Mouse (Mus musculus) megakaryocyte-erythroid progenitor cell, adult 5-6 weeks (primary cell): Measurements from ENCODE around the gene Ccdc182. TPM values are rescaled to one million over a fixed set of nuclear protein-coding genes. Genes with fewer than 3 reads are reported as not detected.
A peak's percentile ranks its signal among the peaks of the same experiment; 100 is the strongest.

ENCODE experiments used
- ATAC-seq: replicated peaks from 2 replicates; pipeline ENCODE4 v1.8.0; 2016; ENCODE audit warnings: mild to moderate bottlenecking, inconsistent platforms; ENCODE audit not compliant: severe bottlenecking, poor library complexity, low FRiP score, low TSS enrichment
- total RNA-seq, 2 experiments: library from RNA; stranded (forward) in 1 of 2; stranded (reverse) in 1 of 2; fragments of 200-1000, 215-1000 nt in 1 of 2; fragments of >200 nt in 1 of 2; fragmentation: Nextera tagmentation in 1 of 2; gene quantifications; 2 replicates each; pipeline ENCODE4 v1.2.3; 2014 to 2017

Ccdc182 gene
- not detected in 2 replicates for total RNA-seq (2014; fragmentation: Nextera tagmentation)
- total RNA-seq (2017), result not detected in 2 replicates

DNA sequence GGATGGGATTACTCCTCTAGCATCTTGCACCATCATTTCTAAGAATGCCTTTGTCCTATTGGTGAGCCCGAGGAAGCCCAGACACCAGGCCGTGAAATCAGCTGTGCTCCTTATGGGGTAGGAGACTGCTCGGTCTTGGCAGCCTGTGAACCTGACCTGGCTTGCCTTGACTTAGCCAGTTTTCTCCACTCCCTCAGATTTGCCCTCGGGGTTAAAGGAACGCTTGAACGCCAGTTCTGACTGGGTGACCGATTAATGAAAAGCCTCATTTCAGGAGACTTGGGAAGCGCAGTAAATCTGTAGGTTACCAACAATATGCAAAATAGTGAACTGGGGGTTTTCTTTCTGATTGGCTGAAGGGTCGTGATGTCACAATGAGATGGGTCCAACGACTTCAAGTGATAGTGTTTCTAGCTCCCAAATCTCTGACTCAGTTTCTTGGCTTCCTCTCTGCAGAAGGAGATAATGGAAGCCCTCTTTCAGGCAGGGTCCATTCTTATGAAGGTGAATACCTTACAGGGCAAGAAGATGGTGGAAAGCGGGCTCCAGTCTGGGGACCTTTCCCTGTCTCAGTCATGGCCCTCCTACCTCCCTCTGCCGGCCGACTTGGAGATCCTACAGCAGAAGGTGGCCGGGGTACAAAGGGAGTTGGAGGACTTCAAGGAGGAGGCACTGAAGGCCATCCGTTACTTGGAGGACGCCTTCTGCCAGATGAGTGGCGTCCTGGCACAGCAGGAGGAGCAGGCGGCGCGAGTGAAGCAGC, at the start of gene Ccdc182:
Gene Ccdc182, plus strand, starts transcription at position 428 of the 763 bp plus-strand sequence.
- ATAC-seq, result no peak

DNA sequence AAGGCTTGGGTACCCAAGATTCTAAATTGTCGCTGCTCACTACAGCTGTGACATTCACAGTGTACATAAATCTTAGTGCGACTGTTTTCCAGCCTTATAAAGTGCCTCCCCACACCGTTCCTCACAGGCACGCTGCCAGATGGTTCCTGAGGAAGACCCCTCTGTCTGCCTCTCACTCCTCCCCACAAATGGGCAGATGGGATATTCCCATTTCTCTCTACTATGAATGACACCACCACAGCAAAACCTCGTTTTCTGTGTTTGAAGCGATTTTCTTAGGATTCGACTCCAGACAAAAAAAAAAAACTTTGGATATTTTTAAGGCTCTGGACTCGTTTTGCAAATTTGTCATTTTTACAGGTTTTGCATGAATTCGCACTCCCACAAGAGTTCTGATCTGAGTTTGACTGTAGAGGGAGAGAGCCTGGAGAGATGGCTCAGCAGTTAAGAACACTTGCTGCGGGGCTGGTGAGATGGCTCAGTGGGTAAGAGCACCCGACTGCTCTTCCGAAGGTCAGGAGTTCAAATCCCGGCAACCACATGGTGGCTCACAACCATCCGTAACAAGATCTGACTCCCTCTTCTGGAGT, 48.2 kb upstream of the Ccdc182 start:
- ATAC-seq, result no peak

DNA sequence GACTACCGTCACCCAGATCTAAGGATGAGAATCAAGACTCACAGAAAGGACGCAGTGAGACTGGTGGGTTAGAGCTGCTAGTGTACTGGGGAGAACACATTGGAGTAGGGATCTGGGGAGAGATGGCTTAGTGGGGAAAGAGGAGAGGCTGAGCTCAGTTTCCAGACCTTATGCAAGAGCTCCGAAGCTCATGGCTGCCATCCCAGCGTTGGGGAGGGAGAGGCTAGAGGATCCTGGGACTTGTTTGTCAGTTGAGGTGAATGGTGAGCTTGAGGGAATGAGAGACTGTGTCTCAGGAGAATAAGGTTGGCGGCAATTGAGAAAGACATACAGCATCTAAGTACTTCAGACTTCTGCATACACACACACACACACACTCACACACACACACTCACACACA, 45.2 kb upstream of the Ccdc182 start:
- ATAC-seq, result no peak

DNA sequence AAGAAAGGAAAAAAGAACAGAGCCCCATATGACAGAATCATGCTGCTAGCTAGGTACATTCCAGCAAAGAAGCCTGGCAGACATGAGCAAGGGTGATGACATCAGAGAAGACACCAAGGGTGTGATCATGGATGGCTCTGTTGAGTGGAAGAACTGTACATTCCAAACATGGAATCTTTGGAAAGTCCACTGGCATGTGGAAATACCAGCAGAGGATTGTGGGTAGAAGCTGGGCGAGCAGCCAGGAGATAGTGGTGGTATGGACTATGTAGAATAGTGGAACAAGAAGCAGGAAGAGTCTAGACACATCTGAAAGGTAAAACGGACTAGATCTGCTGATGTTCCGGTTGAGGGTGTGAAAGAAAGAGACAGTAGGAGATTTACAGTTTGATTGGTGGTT, 43.3 kb upstream of the Ccdc182 start:
- no peak for ATAC-seq

DNA sequence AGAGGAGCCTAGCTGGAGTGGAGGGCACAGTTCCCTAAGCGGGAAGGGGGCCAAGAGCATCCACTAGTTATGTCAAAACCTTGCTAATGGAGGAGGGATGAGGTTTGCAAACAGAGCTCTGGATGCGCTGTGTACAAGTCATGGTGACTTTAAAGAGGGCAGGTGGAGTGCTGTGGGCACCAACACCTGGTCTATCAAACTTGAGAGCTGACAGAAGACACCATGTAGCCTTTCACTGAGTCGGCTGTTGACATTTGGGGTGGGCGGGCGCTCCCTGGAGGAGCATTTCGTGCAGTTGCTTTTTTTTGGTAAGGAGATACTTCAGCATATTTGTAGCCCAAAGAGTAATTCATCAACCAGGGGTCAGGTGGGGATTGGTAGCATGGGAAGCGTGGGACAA, 42.6 kb upstream of the Ccdc182 start:
- ATAC-seq, result no peak

DNA sequence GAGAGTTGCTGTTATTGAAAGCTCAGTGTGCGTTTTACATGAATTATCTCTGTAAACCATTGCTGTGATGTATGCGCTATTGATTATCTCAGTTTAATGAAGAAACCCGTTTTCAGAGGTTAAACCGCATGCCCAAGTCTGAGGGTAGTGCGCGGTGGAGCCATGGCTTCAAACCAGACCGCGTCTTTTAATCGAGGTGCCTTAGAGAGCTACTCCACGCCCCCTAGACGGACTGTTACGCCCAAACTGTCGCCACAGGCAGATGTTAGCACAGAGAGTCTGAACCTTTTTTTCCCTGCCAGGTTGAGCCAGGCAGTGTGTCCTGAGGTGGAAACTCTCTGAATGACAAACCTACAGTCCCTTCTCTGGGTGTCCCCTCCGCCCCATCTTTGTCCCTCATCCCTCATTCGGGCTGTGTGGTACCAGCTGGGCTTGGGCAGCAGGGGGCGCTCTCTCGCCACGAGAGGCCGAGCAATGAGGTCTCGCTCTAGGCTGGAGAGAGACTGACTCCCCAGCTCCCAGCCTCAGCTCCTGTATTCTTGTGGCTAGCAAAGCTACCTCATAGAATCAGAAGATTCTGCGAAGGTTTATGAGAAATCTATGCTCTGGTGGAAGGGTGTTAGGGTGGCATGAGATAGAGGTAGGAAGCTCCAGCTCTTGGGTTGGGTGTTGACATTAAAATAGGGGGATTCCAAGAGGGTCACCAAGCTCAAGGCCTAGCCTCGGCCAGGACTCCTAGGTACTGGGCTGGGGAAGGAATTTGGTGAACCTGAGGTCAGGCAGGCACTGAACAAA, 41.7 kb upstream of the Ccdc182 start:
- ATAC-seq, result peak; percentile 82

DNA sequence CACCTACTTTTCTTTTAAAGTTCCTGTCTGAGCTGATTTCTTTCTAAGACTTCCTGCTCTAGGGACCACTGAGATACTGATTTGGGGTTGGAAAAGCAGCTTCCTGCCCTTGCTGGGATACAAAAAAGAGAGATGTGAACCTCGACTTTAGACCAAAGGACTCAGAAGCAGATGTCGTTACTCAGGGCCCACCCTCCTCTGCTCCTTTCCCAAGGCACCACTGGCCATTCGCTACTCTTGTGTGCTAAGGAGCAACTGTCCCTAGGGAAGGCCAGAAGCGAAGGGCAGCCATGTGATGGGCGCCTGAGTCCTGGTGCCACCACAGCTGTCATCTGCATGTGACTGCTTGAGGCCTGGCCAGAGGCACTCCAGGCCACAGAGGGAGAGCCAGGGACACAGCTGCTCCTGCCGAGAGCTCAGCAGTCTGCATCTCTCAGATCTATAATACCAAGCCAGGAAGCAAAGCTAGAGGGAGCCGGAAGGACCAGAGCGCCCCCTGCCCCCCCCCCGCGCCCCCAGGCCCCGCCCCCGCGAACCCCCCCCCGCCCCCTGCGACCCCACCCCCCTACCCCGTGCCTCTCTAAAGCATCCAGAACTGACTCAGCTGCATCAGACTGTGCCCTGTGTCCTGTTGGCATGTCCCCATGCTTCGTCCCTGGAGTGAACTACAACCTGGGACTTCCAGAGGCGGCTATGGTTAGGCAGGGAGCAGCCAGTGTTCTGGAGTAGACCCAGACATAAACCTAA, 40.9 kb upstream of the Ccdc182 start:
- ATAC-seq, result no peak

DNA sequence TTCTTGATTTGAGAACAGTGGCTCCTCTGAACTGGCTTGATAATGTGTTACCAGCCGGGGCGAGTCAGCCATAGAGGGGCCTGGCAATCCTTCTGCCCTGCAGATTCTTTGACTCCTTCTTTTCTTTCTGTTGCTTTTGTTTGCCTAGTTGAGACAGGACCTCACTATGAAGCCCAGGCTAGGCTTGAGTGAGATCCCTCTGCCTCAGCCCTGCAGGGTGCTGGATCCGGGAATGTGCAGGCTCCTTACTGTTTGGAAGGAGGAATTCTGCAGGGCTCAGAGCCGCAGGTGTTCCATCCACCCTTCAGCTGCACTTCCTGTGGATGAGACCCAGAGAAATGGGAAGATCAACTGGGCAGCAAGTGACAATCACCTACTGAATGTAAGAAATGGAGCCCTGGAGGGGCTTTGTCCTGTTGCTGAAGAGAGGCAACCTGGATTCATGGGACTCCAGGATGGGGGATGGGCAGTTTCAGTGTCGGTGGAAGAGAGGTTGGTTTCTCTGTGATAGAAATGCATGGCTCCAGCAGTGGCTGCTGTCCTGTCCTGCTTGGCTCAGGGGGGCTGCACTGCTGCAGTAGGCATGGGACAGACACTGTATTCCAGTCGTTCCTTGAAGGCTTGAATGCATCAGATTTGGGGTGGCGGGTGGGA, 40.2 kb upstream of the Ccdc182 start:
- ATAC-seq, result no peak

DNA sequence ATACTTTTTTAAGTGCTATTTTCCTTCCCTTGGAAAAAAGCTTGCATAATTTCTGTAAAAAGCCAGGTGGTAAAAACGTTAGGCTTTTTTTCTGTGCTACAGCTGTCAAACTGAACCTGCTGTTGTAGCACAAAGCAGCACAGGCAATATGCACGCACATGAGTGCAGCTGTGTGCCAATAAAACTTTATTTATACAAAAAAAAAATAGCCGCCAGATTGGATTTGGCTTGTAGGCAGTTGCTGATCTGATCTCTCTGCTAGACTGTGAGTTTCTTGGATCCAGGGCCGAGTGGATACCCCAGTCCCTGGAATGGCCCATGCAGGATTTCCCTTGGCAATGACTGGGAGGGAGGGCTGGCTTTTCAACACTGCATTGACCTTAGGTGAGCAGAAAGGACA, 36.2 kb upstream of the Ccdc182 start:
- no peak for ATAC-seq

DNA sequence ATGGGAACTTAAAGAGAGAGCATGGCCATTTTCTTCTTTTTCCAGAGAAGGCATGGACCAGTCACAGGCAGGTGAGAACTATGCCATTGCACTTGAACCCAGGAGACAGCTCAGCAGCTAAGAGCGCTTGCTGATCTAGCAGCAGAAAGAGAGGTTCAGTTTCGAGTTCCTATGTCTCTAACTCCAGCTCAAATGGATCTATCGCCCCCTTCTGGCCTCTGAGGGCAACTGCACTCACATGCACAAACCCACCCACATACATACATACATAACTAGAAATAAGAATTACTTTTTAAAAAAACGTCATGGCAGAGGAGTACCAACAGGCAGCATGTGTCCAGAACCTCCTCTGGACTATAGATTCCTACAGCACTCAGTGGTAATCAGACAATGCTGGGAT, 35.6 kb upstream of the Ccdc182 start:
- ATAC-seq, result no peak

DNA sequence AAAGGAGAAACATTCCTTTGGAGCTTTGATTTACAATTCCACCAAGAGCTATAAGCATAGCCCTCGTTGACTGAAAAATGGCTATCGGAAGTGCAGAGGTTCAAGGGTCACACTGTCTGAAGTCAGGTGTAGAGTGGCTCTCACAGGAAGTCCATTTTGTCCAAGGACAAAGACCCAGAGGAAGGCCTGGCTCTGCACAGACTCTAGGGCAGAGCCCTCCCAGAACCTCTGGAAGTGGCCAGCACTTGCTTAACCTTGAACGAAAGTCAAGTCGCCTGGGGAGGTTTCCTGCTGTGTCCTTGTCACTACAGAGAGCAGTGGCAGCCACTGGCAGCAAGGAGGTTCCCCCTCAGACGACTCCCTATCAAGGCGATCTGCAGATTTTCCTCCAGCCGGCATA, 33.4 kb upstream of the Ccdc182 start:
- ATAC-seq, result no peak

DNA sequence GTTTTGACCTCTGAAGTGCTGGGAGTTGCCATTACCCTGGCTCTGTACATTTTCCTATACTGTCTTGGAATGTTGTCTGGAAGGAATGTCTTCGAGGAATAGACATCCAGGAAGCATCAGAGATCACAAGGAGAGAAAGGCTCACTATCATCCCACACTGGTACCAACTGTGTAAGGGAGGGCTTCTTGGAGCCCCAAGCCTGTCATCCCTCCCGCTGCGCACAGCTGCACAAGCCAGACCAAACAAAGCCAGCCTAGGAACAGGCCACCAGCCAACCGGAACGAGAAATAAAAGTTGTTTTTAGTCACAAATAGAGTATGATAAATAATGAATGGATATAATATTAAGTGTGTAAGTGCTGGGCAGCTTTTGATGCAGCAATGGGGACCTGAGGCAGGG, 29.0 kb upstream of the Ccdc182 start:
- no peak for ATAC-seq

DNA sequence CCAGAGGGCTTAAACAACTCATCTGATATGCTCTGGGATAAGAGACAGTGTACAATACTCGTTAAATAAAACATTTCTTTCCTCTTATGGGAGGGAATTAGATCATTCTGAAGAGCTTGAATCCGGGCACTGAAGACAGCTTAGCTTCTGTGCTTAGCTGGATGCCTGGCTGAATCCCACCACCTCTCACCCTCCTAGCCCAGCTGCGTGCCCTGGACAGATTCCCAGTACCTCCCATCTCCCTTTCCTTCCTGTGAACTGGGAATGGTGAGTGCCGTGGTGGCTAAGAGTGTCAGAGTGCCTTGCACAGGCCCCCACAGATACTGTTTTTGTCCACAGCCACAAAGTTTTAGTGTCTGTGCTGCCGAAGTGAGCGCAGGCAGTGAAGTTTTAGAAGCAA, 27.5 kb upstream of the Ccdc182 start:
- ATAC-seq, result no peak

DNA sequence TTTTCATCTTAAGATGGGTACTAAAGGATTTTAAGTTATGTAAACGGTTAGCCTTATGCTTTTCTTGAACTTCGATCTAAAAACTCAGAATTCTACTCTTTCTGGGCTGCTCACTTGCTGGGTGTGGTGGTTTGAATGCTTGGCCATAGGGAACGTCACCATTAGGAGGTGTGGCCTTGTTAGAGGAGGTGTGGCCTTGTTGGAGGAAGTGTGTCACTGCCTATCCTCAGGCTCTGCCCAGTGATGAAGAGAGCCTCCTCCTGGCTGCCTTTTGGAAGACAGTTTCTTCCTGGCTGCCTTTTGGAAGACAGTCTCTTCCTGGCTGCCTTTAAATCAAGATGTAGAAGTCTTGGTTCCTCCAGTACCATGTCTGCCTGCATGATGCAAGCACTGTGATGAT, 22.0 kb upstream of the Ccdc182 start:
- ATAC-seq, result 0 out of 2 replicates have a peak, but pooled peaks have one; percentile 30

DNA sequence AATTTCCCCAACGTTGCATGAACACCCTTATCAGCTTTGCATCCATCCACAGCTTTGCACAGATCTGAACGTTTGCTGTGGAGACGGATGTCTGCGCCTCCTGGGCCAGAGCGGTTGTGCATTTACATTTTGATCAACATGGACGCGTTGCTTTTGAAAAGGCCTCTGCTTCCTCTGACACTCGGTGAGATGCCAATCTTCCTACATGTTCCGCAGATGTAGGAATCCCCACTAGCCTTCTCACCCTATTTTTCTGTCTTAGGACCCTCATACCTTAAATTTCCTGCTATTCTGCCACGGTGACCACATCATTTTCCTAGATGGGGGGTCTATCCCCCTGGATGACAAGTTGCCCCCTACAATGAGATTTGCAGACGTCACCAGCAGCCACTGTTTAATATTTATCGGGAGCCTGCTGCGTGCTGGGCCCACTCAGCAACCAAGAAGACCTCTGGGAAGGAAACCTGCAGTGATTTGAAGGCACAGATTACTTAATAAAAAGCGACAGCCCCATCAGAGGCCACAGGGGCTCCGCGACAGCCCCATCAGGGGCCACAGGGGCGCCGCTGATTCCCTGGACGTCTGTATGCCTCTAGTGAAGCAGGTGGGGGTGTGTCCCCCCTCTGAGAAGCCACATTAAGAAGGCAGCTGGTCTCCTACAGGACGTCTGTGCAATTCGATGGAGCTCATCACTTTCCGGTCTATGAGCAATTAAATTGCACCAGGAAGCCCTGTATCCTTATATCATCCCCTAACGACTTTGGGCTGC, 19.6 kb upstream of the Ccdc182 start:
- no peak for ATAC-seq

DNA sequence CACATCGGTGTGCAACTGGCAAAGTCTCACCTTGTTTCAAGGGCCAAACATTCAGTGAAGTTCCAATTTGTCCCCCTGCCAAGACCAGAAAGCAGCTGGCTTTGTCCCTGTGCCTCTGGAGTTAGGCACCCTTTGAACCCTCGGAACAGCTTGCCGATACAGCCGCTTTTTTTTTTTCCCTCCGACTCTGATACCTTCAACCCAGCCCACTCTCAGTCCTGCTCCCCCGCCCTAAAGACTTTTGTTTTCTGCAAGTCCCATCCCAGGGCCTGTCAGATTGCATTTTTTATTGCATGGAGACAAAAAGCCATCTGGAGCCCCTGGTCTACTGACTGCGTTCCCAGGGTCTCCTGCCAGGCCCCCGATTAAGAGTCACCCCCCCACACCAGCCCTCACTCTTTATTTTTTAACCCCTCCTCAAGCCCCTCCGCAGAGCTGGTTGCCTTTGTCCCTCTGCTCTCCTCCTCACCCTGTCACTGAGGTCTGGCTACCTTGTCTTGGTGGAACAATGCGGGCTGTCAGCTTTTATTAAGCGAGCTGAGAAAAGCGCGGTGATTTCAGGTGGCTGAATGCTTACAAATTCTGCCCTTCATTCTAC, 18.9 kb upstream of the Ccdc182 start:
- no peak for ATAC-seq

DNA sequence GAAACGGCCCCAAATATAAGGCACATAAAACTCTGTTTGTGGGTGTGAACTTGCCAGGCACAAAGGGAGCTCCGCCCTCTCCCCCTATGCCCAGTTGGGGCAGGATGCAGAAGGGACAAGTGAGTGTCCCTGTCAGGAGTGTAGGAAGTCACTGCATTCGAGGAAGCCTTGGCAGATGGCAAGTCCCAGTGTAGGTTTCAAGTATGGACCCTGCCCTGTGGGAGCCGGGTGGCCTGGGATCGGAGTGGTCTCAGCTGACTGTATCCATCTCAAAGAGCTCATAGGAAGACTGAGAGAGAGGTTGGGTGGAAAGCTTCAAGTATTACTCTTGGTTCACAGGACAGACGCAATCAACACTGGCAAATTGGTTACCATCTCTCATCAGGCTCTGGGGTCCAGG, 17.9 kb upstream of the Ccdc182 start:
- no peak for ATAC-seq
